Mouse (Mus musculus) left cerebral cortex, adult 6 months (tissue): Measurements from ENCODE around the gene Mreg. TPM values are rescaled to one million over a fixed set of nuclear protein-coding genes. Genes with fewer than 3 reads are reported as not detected.

Source experiments
- long read RNA-seq, 2 experiments: library from polyadenylated mRNA; unstranded; transcript quantifications; one replicate each; pipeline ENCODE4 v2.0.0; 2019 to 2020
- polyA plus RNA-seq: library from polyadenylated mRNA; unstranded; fragments of <200 nt; fragmentation: Nextera tagmentation; gene quantifications from 2 replicates; pipeline ENCODE4 v1.2.3, GENCODE M21; 2021

Gene Mreg
- polyA plus RNA-seq: 4.6 and 6.1 TPM in 2 replicates
- long read RNA-seq, experiment 1, transcript Mreg-201 (5 exons, 2,284 nt): major isoform, 26 of 30 reads
- long read RNA-seq, experiment 1, partial matches to known transcripts: 1 of 30 reads
- long read RNA-seq, experiment 1, other reads (novel, unspliced or antisense): 3 of 30 reads
- long read RNA-seq, experiment 2, partial matches to known transcripts: 1 of 3 reads
- long read RNA-seq, experiment 2, other reads (novel, unspliced or antisense): 0 of 3 reads

GRCm38 (mm10) chr1:72211701-72212699, at the start of gene Mreg:
TSS of gene Mreg (minus strand) at chr1:72212307.

Other genes starting within 250 kb of the Mreg start
- gene Pecr, start 72.0 kb upstream of the Mreg start, polyA plus RNA-seq: 12.9 and 17.4 TPM in 2 replicates
- 10.0 and 12.9 TPM in 2 replicates for gene Tmem169, start 72.1 kb upstream of the Mreg start, polyA plus RNA-seq
- gene Xrcc5, start 95.1 kb upstream of the Mreg start, polyA plus RNA-seq: 9.0 and 11.3 TPM in 2 replicates